Mouse (Mus musculus): Measurements from ENCODE around the gene Kcnq1.

DNA sequence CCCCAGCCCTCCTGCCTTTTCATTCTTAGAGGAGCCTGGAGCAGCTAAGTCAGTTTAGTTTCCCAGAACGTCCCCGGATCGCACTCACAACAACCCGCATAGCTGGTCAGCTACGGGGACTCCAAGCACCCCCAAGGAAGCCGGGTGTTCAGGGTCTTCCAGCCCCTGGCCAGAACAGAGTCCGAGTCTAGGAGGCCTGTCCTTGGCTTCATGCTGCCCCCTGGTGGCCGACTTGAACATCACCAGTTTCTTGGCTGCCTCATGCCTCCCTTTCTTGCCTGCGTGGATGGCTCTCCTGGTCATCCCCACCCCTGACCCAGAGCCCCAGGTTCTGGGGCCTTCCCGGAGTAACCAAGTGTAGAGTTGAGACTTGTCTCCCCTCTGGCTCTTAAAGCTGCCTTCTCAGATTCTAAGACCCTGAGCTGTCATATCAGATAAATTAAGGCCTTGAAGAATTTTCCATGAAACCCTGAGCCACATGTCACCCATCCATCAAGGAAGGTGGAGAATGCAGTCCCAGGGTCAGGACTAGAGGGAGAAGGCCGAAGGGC is 357.8 kb downstream of the Kcnq1 start:
- TF ChIP-seq CTCF (IDR thresholded peaks at IDR 0.05; ENCODE audit: insufficient read depth, low read length) (peak; percentile 90), POLR2A (IDR thresholded peaks at IDR 0.05; ENCODE audit: borderline replicate concordance, extremely low read depth, low read depth, low read length) (no peak)
